Mouse (Mus musculus) liver, adult 2 months (tissue): ENCODE data around the gene Gm10337.

Experiments
- CTCF ChIP-seq: fragments of 200-500 bp; IDR thresholded peaks from 2 replicates; pipeline ENCODE4 v1.5.1; 2011; ENCODE audit warnings: low read depth, low read length, control low read depth
- POLR2A ChIP-seq: fragments of 200-500 bp; IDR thresholded peaks from 2 replicates; pipeline ENCODE4 v1.6.1; 2011; ENCODE audit warnings: low read length, control low read depth; ENCODE audit not compliant: insufficient read depth; ENCODE audit errors: extremely low read depth

- TF ChIP-seq CTCF, result no peak
- TF ChIP-seq POLR2A, result no peak
Measured at GRCm38 (mm10) chr15:102460971-102461370, 42.6 kb upstream of the Gm10337 start.
